Mouse (Mus musculus) midbrain, embryonic 10.5 days (tissue): Measurements from ENCODE around the gene Morc2a. TPM values are rescaled to one million over a fixed set of nuclear protein-coding genes. Genes with fewer than 3 reads are reported as not detected.

Experiments
- DNase-seq: peaks from one replicate; pipeline ENCODE4 v3.0.0-alpha.2; 2017; ENCODE audit warnings: low spot score
- H3K27ac ChIP-seq: fragments of 300-500 bp; sonication (generic); replicated peaks from 2 replicates; pipeline ENCODE4 v1.5.1; 2016; ENCODE audit warnings: mild to moderate bottlenecking
- H3K27me3 ChIP-seq: fragments of 300-500 bp; sonication (generic); 2 replicates; pipeline ENCODE4 v1.6.1; 2016; ENCODE audit warnings: low read depth, mild to moderate bottlenecking; ENCODE audit not compliant: poor library complexity, severe bottlenecking
- H3K36me3 ChIP-seq: fragments of 300-500 bp; sonication (generic); 2 replicates; pipeline ENCODE4 v1.6.1; 2016; ENCODE audit warnings: mild to moderate bottlenecking, moderate library complexity
- H3K4me1 ChIP-seq: fragments of 300-500 bp; sonication (generic); 2 replicates; pipeline ENCODE4 v1.6.1; 2016
- H3K4me3 ChIP-seq: fragments of 300-500 bp; sonication (generic); 2 replicates; pipeline ENCODE4 v1.5.1; 2016; ENCODE audit warnings: mild to moderate bottlenecking, moderate library complexity
- H3K9me3 ChIP-seq: fragments of 300-500 bp; sonication (generic); replicated peaks from 2 replicates; pipeline ENCODE4 v1.6.1; 2016; ENCODE audit warnings: mild to moderate bottlenecking
- WGBS: fragments of 180-500 bp; shearing (Covaris S2); methylation state at CpG from one replicate; pipeline ENCODE4 v1.1.7; 2016; 5-methylcytosine and 5-hydroxymethylcytosine counted together
- polyA plus RNA-seq: library from polyadenylated mRNA; unstranded; fragments of >200 nt; fragmentation: Nextera tagmentation; extraction: Ambion mirVana; gene quantifications from 2 replicates; pipeline ENCODE4 v1.2.1, GENCODE M21; 2016

The Morc2a gene
- polyA plus RNA-seq, 1 experiment from 2014 or later, result 35.6 TPM

GRCm38 (mm10) chr11:3661964-3662363, 13.0 kb downstream of the Morc2a start:
- Histone ChIP-seq H3K36me3 (peaks cover 78% of the 10 kb centered on the region), H3K4me3 (no peak overlapping the region), H3K4me1 (no peaks in the 10 kb centered on the region), H3K9me3 (no peaks in the 10 kb centered on the region), H3K27me3 (no peaks in the 10 kb centered on the region), H3K27ac (no peak overlapping the region)
- DNase-seq, result no peak
- WGBS, result 95% methylated on average over 2 of the region's 2 CpGs

- no peak for DNase-seq
- Histone ChIP-seq H3K9me3 (no peaks in the 10 kb centered on the region), H3K4me1 (no peaks in the 10 kb centered on the region), H3K27ac (no peak overlapping the region), H3K27me3 (no peaks in the 10 kb centered on the region), H3K4me3 (no peak overlapping the region), H3K36me3 (peaks cover 97% of the 10 kb centered on the region)
- WGBS, result 92% methylated on average over 3 of the region's 3 CpGs
Observed at GRCm38 (mm10) chr11:3667506-3667905, 18.5 kb downstream of the Morc2a start.

GRCm38 (mm10) chr11:3668768-3669167, 19.8 kb downstream of the Morc2a start:
- 95% methylated on average over 2 of the region's 2 CpGs for WGBS
- Histone ChIP-seq H3K27me3 (no peaks in the 10 kb centered on the region), H3K4me1 (no peaks in the 10 kb centered on the region), H3K27ac (no peak overlapping the region), H3K36me3 (peaks cover 98% of the 10 kb centered on the region), H3K4me3 (no peak overlapping the region), H3K9me3 (no peaks in the 10 kb centered on the region)
- DNase-seq, result no peak

- H3K9me3 ChIP-seq, result no peaks in the 10 kb centered on the region
- no peaks in the 10 kb centered on the region for H3K4me1 ChIP-seq
- no peak for DNase-seq
- H3K27ac ChIP-seq, result no peak overlapping the region
- no peaks in the 10 kb centered on the region for H3K27me3 ChIP-seq
- H3K36me3 ChIP-seq, result peaks cover 98% of the 10 kb centered on the region
- H3K4me3 ChIP-seq, result no peak overlapping the region
Observed at GRCm38 (mm10) chr11:3669849-3670248, 20.9 kb downstream of the Morc2a start.

GRCm38 (mm10) chr11:3671000-3671628, 22.1 kb downstream of the Morc2a start:
- H3K36me3 ChIP-seq, result peaks cover 99% of the 10 kb centered on the region

GRCm38 (mm10) chr11:3674545-3674944, 25.6 kb downstream of the Morc2a start:
- no peak overlapping the region for H3K4me3 ChIP-seq
- no peaks in the 10 kb centered on the region for H3K4me1 ChIP-seq
- H3K27ac ChIP-seq, result no peak overlapping the region
- no peaks in the 10 kb centered on the region for H3K27me3 ChIP-seq
- peaks cover 100% of the 10 kb centered on the region for H3K36me3 ChIP-seq
- 90% methylated on average over 4 of the region's 4 CpGs for WGBS
- DNase-seq, result no peak
- H3K9me3 ChIP-seq, result no peaks in the 10 kb centered on the region

More at GRCm38 (mm10) chr11:3671000-3671628, 22.1 kb downstream of the Morc2a start:
- H3K27ac ChIP-seq, result no peak overlapping the region
- H3K27me3 ChIP-seq, result no peaks in the 10 kb centered on the region
- 91% methylated on average over 1 of the region's 1 CpGs for WGBS
- no peak overlapping the region for H3K4me3 ChIP-seq
- H3K9me3 ChIP-seq, result no peaks in the 10 kb centered on the region
- no peak for DNase-seq
- H3K4me1 ChIP-seq, result no peaks in the 10 kb centered on the region

- peaks cover 100% of the 10 kb centered on the region for H3K36me3 ChIP-seq
- no peaks in the 10 kb centered on the region for H3K4me1 ChIP-seq
- H3K27me3 ChIP-seq, result no peaks in the 10 kb centered on the region
- no peaks in the 10 kb centered on the region for H3K9me3 ChIP-seq
- no peak overlapping the region for H3K4me3 ChIP-seq
- 92% methylated on average over 5 of the region's 5 CpGs for WGBS
- DNase-seq, result no peak
- H3K27ac ChIP-seq, result no peak overlapping the region
Observed at GRCm38 (mm10) chr11:3676423-3676822, 27.4 kb downstream of the Morc2a start.

- Histone ChIP-seq H3K9me3 (no peaks in the 10 kb centered on the region), H3K27me3 (no peaks in the 10 kb centered on the region), H3K4me1 (no peaks in the 10 kb centered on the region), H3K27ac (no peak overlapping the region), H3K4me3 (no peak overlapping the region), H3K36me3 (peaks cover 100% of the 10 kb centered on the region)
- DNase-seq, result no peak
- WGBS, result 79% methylated on average over 6 of the region's 6 CpGs
Observed at GRCm38 (mm10) chr11:3677204-3677603, 28.2 kb downstream of the Morc2a start.

GRCm38 (mm10) chr11:3679771-3680170, 30.8 kb downstream of the Morc2a start:
- Histone ChIP-seq H3K4me3 (no peak overlapping the region), H3K27ac (no peak overlapping the region), H3K27me3 (no peaks in the 10 kb centered on the region), H3K9me3 (no peaks in the 10 kb centered on the region), H3K4me1 (no peaks in the 10 kb centered on the region), H3K36me3 (peaks cover 100% of the 10 kb centered on the region)
- no peak for DNase-seq
- WGBS, result 95% methylated on average over 3 of the region's 3 CpGs

- Histone ChIP-seq H3K4me1 (no peaks in the 10 kb centered on the region), H3K27me3 (no peaks in the 10 kb centered on the region), H3K36me3 (peaks cover 100% of the 10 kb centered on the region), H3K9me3 (no peaks in the 10 kb centered on the region), H3K4me3 (no peak overlapping the region), H3K27ac (no peak overlapping the region)
- DNase-seq, result no peak
- WGBS, result 94% methylated on average over 11 of the region's 11 CpGs
Observed at GRCm38 (mm10) chr11:3683696-3684095, 34.7 kb downstream of the Morc2a start.

GRCm38 (mm10) chr11:3684232-3684631, 35.2 kb downstream of the Morc2a start:
- no peaks in the 10 kb centered on the region for H3K27me3 ChIP-seq
- H3K4me1 ChIP-seq, result no peaks in the 10 kb centered on the region
- H3K27ac ChIP-seq, result no peak overlapping the region
- DNase-seq, result no peak
- no peak overlapping the region for H3K4me3 ChIP-seq
- peaks cover 100% of the 10 kb centered on the region for H3K36me3 ChIP-seq
- WGBS, result 96% methylated on average over 1 of the region's 1 CpGs
- no peaks in the 10 kb centered on the region for H3K9me3 ChIP-seq

- H3K27ac ChIP-seq, result no peak overlapping the region
- H3K4me1 ChIP-seq, result no peaks in the 10 kb centered on the region
- no peak for DNase-seq
- no peak overlapping the region for H3K4me3 ChIP-seq
- H3K27me3 ChIP-seq, result no peaks in the 10 kb centered on the region
- WGBS, result 88% methylated on average over 5 of the region's 5 CpGs
- H3K36me3 ChIP-seq, result peaks cover 100% of the 10 kb centered on the region
- no peaks in the 10 kb centered on the region for H3K9me3 ChIP-seq
Observed at GRCm38 (mm10) chr11:3684723-3685430, 35.9 kb downstream of the Morc2a start.

- no peak overlapping the region for H3K4me3 ChIP-seq
- peaks cover 100% of the 10 kb centered on the region for H3K36me3 ChIP-seq
- no peaks in the 10 kb centered on the region for H3K4me1 ChIP-seq
- H3K27ac ChIP-seq, result no peak overlapping the region
- no peaks in the 10 kb centered on the region for H3K27me3 ChIP-seq
- no peak for DNase-seq
- no peaks in the 10 kb centered on the region for H3K9me3 ChIP-seq
- 93% methylated on average over 8 of the region's 8 CpGs for WGBS
Observed at GRCm38 (mm10) chr11:3685431-3685830, 36.4 kb downstream of the Morc2a start.
